Mouse (Mus musculus) subcutaneous adipose tissue, adult 2 months (tissue): Measurements from ENCODE around the gene Cdh13. TPM values are rescaled to one million over a fixed set of nuclear protein-coding genes. Genes with fewer than 3 reads are reported as not detected.

Experiments used
- polyA plus RNA-seq: library from polyadenylated mRNA; depleted of rRNA; stranded (reverse); fragments of >200 nt; gene quantifications from 2 replicates; pipeline ENCODE4 v1.2.3, GENCODE M21; 2012; ENCODE audit warnings: low replicate concordance; rRNA removed

The Cdh13 gene
- polyA plus RNA-seq: 32.7 and 57.0 TPM in 2 replicates

GRCm38 (mm10) chr8:118283600-118284111 is at the start of gene Cdh13:
TSS of gene Cdh13 (plus strand) at chr8:118283733.

GRCm38 (mm10) chr8:119344190-119344856 is 1060.8 kb downstream of the Cdh13 start, which contains the start of gene Hsbp1:
TSS of gene Hsbp1 (plus strand) at chr8:119344488.

